Mouse (Mus musculus): Measurements from ENCODE around the gene Sf1.

GRCm38 (mm10) chr19:6424137-6424881 lies 60.8 kb downstream of the Sf1 start:
- TF ChIP-seq POLR2A (IDR thresholded peaks at IDR 0.05; ENCODE audit: borderline replicate concordance, low read depth, low read length) (no peak), CTCF (IDR thresholded peaks at IDR 0.05; ENCODE audit: low read depth, low read length) (no peak)

Measured in bone marrow macrophage, adult 2 months (primary cell).